Mouse (Mus musculus): ENCODE results near the gene Plxnb2.

DNA sequence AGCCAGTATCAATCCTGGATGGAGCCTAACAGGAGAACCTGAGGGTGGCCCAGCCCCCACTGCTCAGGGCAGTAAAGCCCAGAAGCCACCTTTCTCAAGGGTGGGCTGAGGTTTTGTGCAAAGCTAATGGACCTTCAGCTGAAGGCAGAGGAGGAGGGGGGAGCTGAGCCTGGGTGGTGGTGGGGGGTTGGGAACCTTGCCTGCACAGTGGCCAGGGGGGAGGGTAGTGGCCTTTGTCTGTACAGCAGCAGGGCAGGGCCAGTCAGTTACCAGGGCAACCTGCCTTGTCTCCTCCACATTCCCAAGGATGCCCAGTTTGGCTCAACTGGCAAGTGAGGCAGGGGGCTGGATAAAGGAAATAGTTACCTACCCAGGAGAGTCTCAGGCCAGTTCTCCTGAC lies 28.3 kb downstream of the Plxnb2 start:
- no peak for TF ChIP-seq FLI1 (IDR thresholded peaks at IDR 0.05; ENCODE audit: low read length)
- no peak for TF ChIP-seq GATA1 (IDR thresholded peaks at IDR 0.05; ENCODE audit: borderline replicate concordance, low read length)

All from megakaryocyte, embryonic 14.5 days (primary cell).